Mouse (Mus musculus) liver, adult 2 months (tissue): Measurements from ENCODE around the gene Rap1gap2. TPM values are rescaled to one million over a fixed set of nuclear protein-coding genes. Genes with fewer than 3 reads are reported as not detected.

Source experiments
- DNase-seq: peaks from one replicate; pipeline ENCODE4 v3.0.0-alpha.2; 2011; ENCODE audit warnings: low read depth, low spot score; ENCODE audit errors: extremely low read depth
- H3K27ac ChIP-seq: fragments of 200-500 bp; replicated peaks from 2 replicates; pipeline ENCODE4 v1.5.1; 2012; ENCODE audit warnings: low read depth, mild to moderate bottlenecking, control low read depth, inconsistent platforms, low read length; ENCODE audit not compliant: insufficient read depth
- H3K27me3 ChIP-seq: fragments of 200-500 bp; 2 replicates; pipeline ENCODE4 v1.6.1; 2012; ENCODE audit warnings: mild to moderate bottlenecking, moderate library complexity, low read length, inconsistent platforms; ENCODE audit not compliant: control insufficient read depth, insufficient read depth
- H3K36me3 ChIP-seq: fragments of 200-500 bp; 2 replicates; pipeline ENCODE4 v1.6.1; 2012; ENCODE audit warnings: low read length, inconsistent platforms; ENCODE audit not compliant: control insufficient read depth, insufficient read depth
- H3K4me1 ChIP-seq: fragments of 200-500 bp; 2 replicates; pipeline ENCODE4 v1.6.1; 2011; ENCODE audit warnings: low read length; ENCODE audit not compliant: control insufficient read depth, insufficient read depth
- H3K4me3 ChIP-seq: fragments of 200-500 bp; 2 replicates; pipeline ENCODE4 v1.5.1; 2011; ENCODE audit warnings: low read depth, mild to moderate bottlenecking, control low read depth, low read length, moderate library complexity; ENCODE audit not compliant: insufficient read depth
- H3K79me2 ChIP-seq: fragments of 200-500 bp; 2 replicates; pipeline ENCODE4 v1.6.1; 2012; ENCODE audit warnings: inconsistent platforms, mild to moderate bottlenecking, low read length, moderate library complexity; ENCODE audit not compliant: control insufficient read depth, insufficient read depth
- H3K9ac ChIP-seq: fragments of 200-500 bp; 2 replicates; pipeline ENCODE4 v1.6.1; 2012; ENCODE audit warnings: low read depth, mild to moderate bottlenecking, control low read depth, inconsistent platforms, low read length
- CTCF ChIP-seq: fragments of 200-500 bp; IDR thresholded peaks from 2 replicates; pipeline ENCODE4 v1.5.1; 2011; ENCODE audit warnings: low read depth, low read length, control low read depth
- POLR2A ChIP-seq: fragments of 200-500 bp; IDR thresholded peaks from 2 replicates; pipeline ENCODE4 v1.6.1; 2011; ENCODE audit warnings: low read length, control low read depth; ENCODE audit not compliant: insufficient read depth; ENCODE audit errors: extremely low read depth
- WGBS: fragments of 180-500 bp; shearing (Covaris S2); methylation state at CpG from one replicate; pipeline ENCODE4 v1.1.7; 2018; 5-methylcytosine and 5-hydroxymethylcytosine counted together
- polyA plus RNA-seq: library from polyadenylated mRNA; depleted of rRNA; stranded (reverse); fragments of >200 nt; gene quantifications from 2 replicates; pipeline ENCODE4 v1.2.3, GENCODE M21; 2012
- total RNA-seq: library from RNA; depleted of rRNA; stranded (reverse); fragments of >200 nt; gene quantifications from 2 replicates; pipeline ENCODE4 v1.2.3, GENCODE M21; 2014

Gene Rap1gap2
- total and polyA plus RNA-seq, 2 experiments = 0.46 to 0.48 TPM

GRCm38 (mm10) chr11:74506275-74506674, 104.4 kb downstream of the Rap1gap2 start:
- Histone ChIP-seq H3K4me1 (no peaks in the 10 kb centered on the region), H3K9ac (no peak overlapping the region), H3K4me3 (no peak overlapping the region), H3K36me3 (no peaks in the 10 kb centered on the region), H3K27me3 (no peaks in the 10 kb centered on the region), H3K79me2 (no peaks in the 10 kb centered on the region), H3K27ac (no peak overlapping the region)
- TF ChIP-seq POLR2A (no peak), CTCF (no peak)
- WGBS = 93% methylated on average over 6 of the region's 6 CpGs
- no peak for DNase-seq

- no peaks in the 10 kb centered on the region for H3K36me3 ChIP-seq
- H3K27me3 ChIP-seq = no peaks in the 10 kb centered on the region
- TF ChIP-seq CTCF (no peak), POLR2A (no peak)
- WGBS = 81% methylated on average over 8 of the region's 8 CpGs
- no peak overlapping the region for H3K9ac ChIP-seq
- H3K4me3 ChIP-seq = no peak overlapping the region
- H3K27ac ChIP-seq = no peak overlapping the region
- no peaks in the 10 kb centered on the region for H3K4me1 ChIP-seq
- no peaks in the 10 kb centered on the region for H3K79me2 ChIP-seq
- DNase-seq = no peak
These were observed 108.2 kb downstream of the Rap1gap2 start for GRCm38 (mm10) chr11:74502485-74502884.

DNA sequence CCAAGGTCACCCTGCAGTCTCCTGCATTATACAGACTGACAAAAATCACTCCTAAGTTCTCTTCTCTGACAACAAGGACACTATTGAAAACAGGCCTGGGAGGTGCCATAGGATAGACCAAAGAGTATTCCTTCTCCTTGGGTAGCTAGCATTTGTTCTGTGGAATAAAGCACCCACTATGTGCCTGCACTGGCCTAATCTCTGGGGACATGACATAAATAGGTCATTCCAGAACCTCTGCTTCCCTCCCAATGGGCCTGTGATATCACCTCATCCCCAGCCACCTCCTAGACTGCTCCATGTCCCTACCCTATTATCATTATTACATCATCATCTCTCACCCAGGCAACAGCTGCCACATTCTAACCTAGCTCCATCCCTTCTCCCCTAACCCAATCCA, 108.7 kb downstream of the Rap1gap2 start:
- no peaks in the 10 kb centered on the region for H3K27me3 ChIP-seq
- no peaks in the 10 kb centered on the region for H3K79me2 ChIP-seq
- H3K27ac ChIP-seq = no peak overlapping the region
- DNase-seq = no peak
- no peak for TF ChIP-seq CTCF
- no peak for TF ChIP-seq POLR2A
- H3K4me3 ChIP-seq = no peak overlapping the region
- no peaks in the 10 kb centered on the region for H3K4me1 ChIP-seq
- H3K36me3 ChIP-seq = no peaks in the 10 kb centered on the region
- H3K9ac ChIP-seq = no peak overlapping the region

DNA sequence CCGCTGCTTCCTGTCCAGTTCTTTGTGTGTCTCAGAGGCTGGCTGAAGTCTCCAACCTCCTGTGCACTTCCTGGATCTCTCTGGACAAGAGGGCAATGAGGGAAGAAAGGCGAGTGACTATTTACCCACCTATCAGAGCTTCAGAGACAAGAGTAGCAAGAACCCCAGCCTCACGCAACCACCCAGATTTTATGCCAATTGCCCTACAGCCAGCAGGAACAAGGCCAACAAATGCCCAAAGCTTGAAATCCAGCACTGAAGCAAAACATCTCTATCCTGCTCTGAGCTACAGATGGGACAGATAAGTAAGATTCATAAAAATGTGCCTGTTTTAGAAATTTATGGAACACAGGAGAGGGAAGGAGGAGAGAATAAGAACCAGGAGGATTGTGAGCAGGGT, 109.7 kb downstream of the Rap1gap2 start:
- H3K79me2 ChIP-seq = no peaks in the 10 kb centered on the region
- H3K27ac ChIP-seq = no peak overlapping the region
- WGBS = 41% methylated on average over 3 of the region's 3 CpGs
- TF ChIP-seq CTCF (no peak), POLR2A (no peak)
- peak; percentile 7 for DNase-seq
- H3K4me1 ChIP-seq = no peaks in the 10 kb centered on the region
- H3K9ac ChIP-seq = no peak overlapping the region
- no peak overlapping the region for H3K4me3 ChIP-seq
- H3K36me3 ChIP-seq = no peaks in the 10 kb centered on the region
- H3K27me3 ChIP-seq = no peaks in the 10 kb centered on the region

GRCm38 (mm10) chr11:74499521-74500099, 111.1 kb downstream of the Rap1gap2 start:
- DNase-seq = no peak
- WGBS = 77% methylated on average over 8 of the region's 8 CpGs
- TF ChIP-seq POLR2A (no peak), CTCF (no peak)
- Histone ChIP-seq H3K4me3 (no peak overlapping the region), H3K4me1 (no peaks in the 10 kb centered on the region), H3K36me3 (no peaks in the 10 kb centered on the region), H3K79me2 (no peaks in the 10 kb centered on the region), H3K27me3 (no peaks in the 10 kb centered on the region), H3K27ac (no peak overlapping the region), H3K9ac (no peak overlapping the region)

- WGBS = 84% methylated on average over 3 of the region's 3 CpGs
- Histone ChIP-seq H3K79me2 (no peaks in the 10 kb centered on the region), H3K27ac (no peak overlapping the region), H3K4me3 (no peak overlapping the region), H3K4me1 (peaks cover 1% of the 10 kb centered on the region), H3K9ac (no peak overlapping the region), H3K27me3 (no peaks in the 10 kb centered on the region), H3K36me3 (no peaks in the 10 kb centered on the region)
- no peak for DNase-seq
- TF ChIP-seq CTCF = no peak
- TF ChIP-seq POLR2A = no peak
These were observed 111.7 kb downstream of the Rap1gap2 start for GRCm38 (mm10) chr11:74499058-74499457.
